Mouse (Mus musculus): ENCODE results near the gene Ndufa5. TPM values are rescaled to one million over a fixed set of nuclear protein-coding genes. Genes with fewer than 3 reads are reported as not detected.
A peak's percentile ranks its signal among the peaks of the same experiment; 100 is the strongest.

Ndufa5 gene
- polyA plus RNA-seq, 1 experiment from 2014 or later: 274 TPM

DNA sequence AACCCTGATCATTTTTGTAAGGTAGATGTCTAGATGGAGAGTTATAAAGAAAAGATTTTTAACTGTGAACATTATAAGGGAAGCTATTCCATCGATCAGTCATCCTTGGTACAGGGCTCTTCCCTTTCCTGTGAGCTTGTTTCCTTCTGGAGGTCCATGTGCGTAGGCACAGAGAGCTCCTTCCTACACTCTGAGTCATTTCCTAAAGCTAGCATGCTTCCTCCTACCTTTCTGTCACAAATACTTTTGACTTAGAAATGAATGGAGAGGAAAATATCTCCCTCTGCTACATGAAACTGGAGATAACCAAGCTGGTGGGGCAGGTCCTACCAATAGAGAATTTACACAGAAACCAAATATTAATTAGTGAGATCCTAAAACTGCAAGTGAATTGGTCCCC, 22.0 kb upstream of the Ndufa5 start:
- no peaks in the 10 kb centered on the region for H3K27me3 ChIP-seq
- no peak overlapping the region for H3K4me3 ChIP-seq
- H3K36me3 ChIP-seq: no peaks in the 10 kb centered on the region
- no peaks in the 10 kb centered on the region for H3K4me1 ChIP-seq
- no peak overlapping the region for H3K4me2 ChIP-seq (replicated peaks)
- H3K27ac ChIP-seq (replicated peaks): no peak overlapping the region
- no peak overlapping the region for H3K9ac ChIP-seq (replicated peaks)
- 76% methylated on average over 2 of the region's 2 CpGs for WGBS
- no peaks in the 10 kb centered on the region for H3K9me3 ChIP-seq
- no peak for ATAC-seq (ENCODE audit: low FRiP score, low read depth)

GRCm38 (mm10) chr6:24546716-24547420, 19.1 kb upstream of the Ndufa5 start:
- 82% methylated on average over 1 of the region's 1 CpGs for WGBS
- Histone ChIP-seq H3K27me3 (no peaks in the 10 kb centered on the region), H3K4me3 (no peak overlapping the region), H3K36me3 (no peaks in the 10 kb centered on the region), H3K27ac (replicated peaks) (no peak overlapping the region), H3K9me3 (no peaks in the 10 kb centered on the region), H3K4me1 (no peaks in the 10 kb centered on the region), H3K4me2 (replicated peaks) (no peak overlapping the region), H3K9ac (replicated peaks) (no peak overlapping the region)
- ATAC-seq (ENCODE audit: low FRiP score, low read depth): no peak

GRCm38 (mm10) chr6:24543119-24543591, 15.3 kb upstream of the Ndufa5 start:
- ATAC-seq (ENCODE audit: low FRiP score, low read depth): no peak
- H3K27ac ChIP-seq (replicated peaks): no peak overlapping the region
- no peaks in the 10 kb centered on the region for H3K4me1 ChIP-seq
- no peaks in the 10 kb centered on the region for H3K9me3 ChIP-seq
- no peaks in the 10 kb centered on the region for H3K27me3 ChIP-seq
- no peak overlapping the region for H3K4me2 ChIP-seq (replicated peaks)
- no peak overlapping the region for H3K9ac ChIP-seq (replicated peaks)
- no peaks in the 10 kb centered on the region for H3K36me3 ChIP-seq
- H3K4me3 ChIP-seq: no peak overlapping the region
- WGBS: 76% methylated on average over 6 of the region's 6 CpGs

DNA sequence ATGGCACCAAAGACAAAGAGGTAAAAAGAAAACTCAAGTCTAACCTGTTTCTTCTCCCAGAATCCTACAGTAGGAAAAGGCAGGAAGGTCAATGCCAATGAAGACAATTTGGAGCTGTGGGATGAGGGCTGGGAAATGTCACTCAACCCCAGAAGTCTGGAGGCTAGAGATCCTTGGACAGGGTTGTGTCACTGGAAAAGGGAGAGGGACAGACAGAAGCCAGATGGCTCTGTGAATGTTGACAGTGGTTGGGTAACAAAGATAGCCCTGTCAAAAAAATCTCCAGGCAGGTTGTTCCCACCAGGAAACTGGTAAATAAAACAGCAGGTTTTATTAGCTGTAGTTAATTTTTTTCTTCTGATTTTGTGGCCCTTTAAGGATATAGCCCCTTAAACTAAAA, 14.6 kb upstream of the Ndufa5 start:
- Histone ChIP-seq H3K9ac (replicated peaks) (no peak overlapping the region), H3K4me3 (no peak overlapping the region), H3K27me3 (no peaks in the 10 kb centered on the region), H3K4me2 (replicated peaks) (no peak overlapping the region), H3K4me1 (no peaks in the 10 kb centered on the region), H3K27ac (replicated peaks) (no peak overlapping the region), H3K9me3 (no peaks in the 10 kb centered on the region), H3K36me3 (no peaks in the 10 kb centered on the region)
- no peak for ATAC-seq (ENCODE audit: low FRiP score, low read depth)

DNA sequence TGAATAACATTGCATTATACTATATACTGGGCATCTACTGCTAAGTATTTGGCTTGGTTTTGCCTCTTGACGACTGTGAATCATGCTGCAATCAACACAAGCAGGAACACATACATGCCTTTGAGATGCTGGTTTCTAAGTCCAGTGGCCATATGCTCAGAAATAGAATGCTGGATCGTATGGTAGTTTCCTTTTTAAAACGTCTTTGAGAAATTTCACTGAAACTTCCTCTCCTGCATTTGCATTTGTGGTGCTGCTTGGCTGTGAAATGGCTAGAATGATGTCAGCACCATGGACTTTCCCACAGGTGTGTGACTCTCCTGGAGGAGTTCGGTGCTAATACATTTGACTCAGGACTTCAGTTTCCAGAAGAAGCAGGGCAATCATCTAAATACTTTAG, 12.3 kb upstream of the Ndufa5 start:
- Histone ChIP-seq H3K27me3 (no peaks in the 10 kb centered on the region), H3K9ac (replicated peaks) (no peak overlapping the region), H3K9me3 (no peaks in the 10 kb centered on the region), H3K36me3 (no peaks in the 10 kb centered on the region), H3K4me3 (no peak overlapping the region), H3K27ac (replicated peaks) (no peak overlapping the region), H3K4me1 (no peaks in the 10 kb centered on the region), H3K4me2 (replicated peaks) (no peak overlapping the region)
- ATAC-seq (ENCODE audit: low FRiP score, low read depth): no peak
- 70% methylated on average over 4 of the region's 4 CpGs for WGBS

DNA sequence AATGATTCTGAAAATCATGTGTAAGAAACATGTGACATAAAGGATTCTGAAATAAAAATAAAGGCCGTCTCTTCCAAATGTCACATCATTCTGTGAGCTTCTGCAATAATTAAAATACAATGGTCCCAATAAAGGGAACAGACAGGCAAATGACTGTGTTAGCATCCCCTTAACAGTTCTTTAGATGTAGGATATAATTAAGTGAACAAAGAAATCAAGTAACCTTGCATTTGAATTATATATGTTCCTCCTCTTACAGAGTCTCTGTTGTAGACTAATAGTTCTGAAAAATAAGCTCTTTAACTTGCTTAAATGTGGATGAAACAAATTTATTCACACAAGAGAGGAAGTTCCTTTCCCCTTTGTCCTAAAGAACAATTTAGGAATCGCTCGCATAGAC, 10.6 kb upstream of the Ndufa5 start:
- no peaks in the 10 kb centered on the region for H3K4me1 ChIP-seq
- H3K9me3 ChIP-seq: no peaks in the 10 kb centered on the region
- ATAC-seq (ENCODE audit: low FRiP score, low read depth): no peak
- no peak overlapping the region for H3K4me3 ChIP-seq
- WGBS: 87% methylated on average over 3 of the region's 3 CpGs
- no peak overlapping the region for H3K9ac ChIP-seq (replicated peaks)
- no peaks in the 10 kb centered on the region for H3K36me3 ChIP-seq
- H3K27ac ChIP-seq (replicated peaks): no peak overlapping the region
- H3K4me2 ChIP-seq (replicated peaks): no peak overlapping the region
- H3K27me3 ChIP-seq: no peaks in the 10 kb centered on the region

- no peak overlapping the region for H3K27ac ChIP-seq (replicated peaks)
- no peaks in the 10 kb centered on the region for H3K9me3 ChIP-seq
- no peak for ATAC-seq (ENCODE audit: low FRiP score, low read depth)
- 85% methylated on average over 3 of the region's 3 CpGs for WGBS
- no peak overlapping the region for H3K4me3 ChIP-seq
- no peak overlapping the region for H3K4me2 ChIP-seq (replicated peaks)
- H3K27me3 ChIP-seq: no peaks in the 10 kb centered on the region
- H3K36me3 ChIP-seq: no peaks in the 10 kb centered on the region
- no peak overlapping the region for H3K9ac ChIP-seq (replicated peaks)
- H3K4me1 ChIP-seq: peaks cover 6% of the 10 kb centered on the region
These were observed 5.0 kb upstream of the Ndufa5 start for GRCm38 (mm10) chr6:24532804-24533203.

- no peaks in the 10 kb centered on the region for H3K27me3 ChIP-seq
- ATAC-seq (ENCODE audit: low FRiP score, low read depth): no peak
- no peak overlapping the region for H3K9ac ChIP-seq (replicated peaks)
- no peak overlapping the region for H3K4me3 ChIP-seq
- H3K4me1 ChIP-seq: peaks cover 15% of the 10 kb centered on the region
- no peaks in the 10 kb centered on the region for H3K9me3 ChIP-seq
- WGBS: 63% methylated on average over 11 of the region's 11 CpGs
- H3K36me3 ChIP-seq: no peaks in the 10 kb centered on the region
- H3K27ac ChIP-seq (replicated peaks): no peak overlapping the region
- H3K4me2 ChIP-seq (replicated peaks): peak overlapping the region; percentile 29
These were observed 3.1 kb upstream of the Ndufa5 start for GRCm38 (mm10) chr6:24530711-24531420.

- H3K4me3 ChIP-seq: no peak overlapping the region
- no peaks in the 10 kb centered on the region for H3K27me3 ChIP-seq
- no peak overlapping the region for H3K9ac ChIP-seq (replicated peaks)
- WGBS: 27% methylated on average over 4 of the region's 4 CpGs
- H3K27ac ChIP-seq (replicated peaks): no peak overlapping the region
- peak overlapping the region; percentile 29 for H3K4me2 ChIP-seq (replicated peaks)
- ATAC-seq (ENCODE audit: low FRiP score, low read depth): no peak
- no peaks in the 10 kb centered on the region for H3K9me3 ChIP-seq
- peaks cover 18% of the 10 kb centered on the region for H3K4me1 ChIP-seq
- no peaks in the 10 kb centered on the region for H3K36me3 ChIP-seq
These were observed 2.4 kb upstream of the Ndufa5 start for GRCm38 (mm10) chr6:24530166-24530565.

DNA sequence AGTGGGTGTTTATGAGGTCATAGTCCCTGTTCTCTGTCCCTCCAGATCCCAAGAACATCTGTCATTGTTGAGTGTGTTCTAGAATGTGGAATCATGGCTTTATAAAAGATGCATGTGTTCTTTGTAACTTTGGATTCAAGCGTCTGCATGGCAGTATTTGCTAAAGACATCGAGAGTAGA, 141 bp upstream of the Ndufa5 start, which contains the start of gene Asb15:
Gene Asb15, plus strand, starts transcription at position 81 of the 180 bp plus-strand sequence.
- H3K9ac ChIP-seq (replicated peaks): peak within 1 kb of the TSS; percentile 71
- H3K27me3 ChIP-seq: no peaks in the 10 kb centered on the region
- peaks cover 18% of the 10 kb centered on the region for H3K4me1 ChIP-seq
- H3K4me3 ChIP-seq: peak within 1 kb of the TSS; percentile 84
- no peaks in the 10 kb centered on the region for H3K9me3 ChIP-seq
- WGBS: 55% methylated on average over 2 of the region's 2 CpGs
- peak within 1 kb of the TSS; percentile 78 for H3K4me2 ChIP-seq (replicated peaks)
- H3K36me3 ChIP-seq: no peaks in the 10 kb centered on the region
- ATAC-seq (ENCODE audit: low FRiP score, low read depth): no peak
- 0 out of 2 replicates have a peak within 1 kb of the TSS, but pooled peaks have one; percentile 10 for H3K27ac ChIP-seq (replicated peaks)

DNA sequence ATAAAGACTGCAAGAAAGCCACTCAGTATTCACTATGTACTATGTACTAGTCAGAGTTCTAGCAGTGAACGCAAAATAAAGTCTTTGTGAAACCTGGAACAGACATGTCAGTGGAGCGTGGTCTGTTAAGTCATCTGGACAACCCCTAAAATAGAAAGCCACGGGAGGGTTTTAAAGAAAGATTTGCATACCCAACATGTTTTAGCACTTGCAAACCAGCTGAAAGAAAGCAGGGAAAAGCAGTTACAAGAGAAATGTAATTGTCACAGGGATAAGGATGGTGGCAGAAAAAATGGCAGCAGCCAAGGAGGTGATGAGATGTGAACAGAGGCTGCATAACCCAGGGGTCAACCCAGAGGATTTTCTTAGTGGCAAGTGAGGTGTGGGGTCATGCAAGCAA, 2.1 kb downstream of the Ndufa5 start:
- WGBS: 91% methylated on average over 3 of the region's 3 CpGs
- no peak for ATAC-seq (ENCODE audit: low FRiP score, low read depth)
- H3K27ac ChIP-seq (replicated peaks): no peak overlapping the region
- H3K27me3 ChIP-seq: no peaks in the 10 kb centered on the region
- H3K4me3 ChIP-seq: no peak overlapping the region
- H3K36me3 ChIP-seq: peaks cover 2% of the 10 kb centered on the region
- peaks cover 18% of the 10 kb centered on the region for H3K4me1 ChIP-seq
- no peak overlapping the region for H3K4me2 ChIP-seq (replicated peaks)
- no peak overlapping the region for H3K9ac ChIP-seq (replicated peaks)
- no peaks in the 10 kb centered on the region for H3K9me3 ChIP-seq

- Histone ChIP-seq H3K4me1 (peaks cover 9% of the 10 kb centered on the region), H3K4me2 (replicated peaks) (no peak overlapping the region), H3K36me3 (peaks cover 14% of the 10 kb centered on the region), H3K27ac (replicated peaks) (no peak overlapping the region), H3K9ac (replicated peaks) (no peak overlapping the region), H3K9me3 (no peaks in the 10 kb centered on the region), H3K27me3 (no peaks in the 10 kb centered on the region), H3K4me3 (no peak overlapping the region)
- 45% methylated on average over 2 of the region's 2 CpGs for WGBS
- peak; percentile 45; the same call in 1 of the 2 replicates for ATAC-seq (ENCODE audit: low FRiP score, low read depth)
These were observed 11.6 kb downstream of the Ndufa5 start for GRCm38 (mm10) chr6:24516197-24516596.
